Mouse (Mus musculus) CH12.LX (cell line): ENCODE data around the gene Pls3. TPM values are rescaled to one million over a fixed set of nuclear protein-coding genes. Genes with fewer than 3 reads are reported as not detected.

ENCODE experiments used
- DNase-seq: peaks from one replicate; pipeline ENCODE4 v3.0.0-alpha.2; 2013; ENCODE audit errors: extremely low read depth
- H3K27ac ChIP-seq: 2 replicates; pipeline ENCODE4 v1.5.1; 2012; ENCODE audit warnings: low read depth, mild to moderate bottlenecking, control low read depth, moderate library complexity; ENCODE audit not compliant: insufficient read depth
- H3K27me3 ChIP-seq: replicated peaks from 2 replicates; pipeline ENCODE3; 2012; ENCODE audit warnings: inconsistent platforms
- H3K36me3 ChIP-seq, 2 experiments: replicated peaks in 1 of 2; 2 replicates each; pipeline versions ENCODE3 to v1.6.1; 2012; ENCODE audit warnings: inconsistent platforms in 1 of 2, low read length in 1 of 2, mild to moderate bottlenecking in 1 of 2, mixed read lengths in 1 of 2, moderate library complexity in 1 of 2; ENCODE audit not compliant: control insufficient read depth in 1 of 2, insufficient read depth in 1 of 2
- H3K4me1 ChIP-seq, 2 experiments: 2 replicates each; pipeline ENCODE4 v1.6.1; 2012; ENCODE audit warnings: inconsistent platforms in 1 of 2, moderate library complexity in 1 of 2; ENCODE audit not compliant: insufficient read depth in 2 of 2, control insufficient read depth in 1 of 2
- H3K4me2 ChIP-seq: 2 replicates; pipeline ENCODE4 v1.6.1; 2012; ENCODE audit warnings: low read depth, mild to moderate bottlenecking, control low read depth; ENCODE audit not compliant: poor library complexity, insufficient read depth, severe bottlenecking
- H3K4me3 ChIP-seq, 3 experiments: fragments of 150-350 bp in 1 of 3; sonication (generic) in 1 of 3; replicated peaks in 1 of 3; 2 replicates each; pipeline versions ENCODE3 to v1.5.1; 2011 to 2012; ENCODE audit warnings: low read depth in 2 of 3, low read length in 2 of 3, mild to moderate bottlenecking in 2 of 3, moderate library complexity in 2 of 3, control low read depth in 1 of 3, improper control_type of control experiment in 1 of 3, inconsistent platforms in 1 of 3, mixed read lengths in 1 of 3; ENCODE audit not compliant: poor library complexity in 1 of 3
- H3K79me2 ChIP-seq: replicated peaks from 2 replicates; pipeline ENCODE4 v1.6.1; 2012; ENCODE audit warnings: mild to moderate bottlenecking, moderate library complexity; ENCODE audit not compliant: control insufficient read depth, poor library complexity, insufficient read depth, severe bottlenecking; ENCODE audit errors: extremely low read depth
- H3K9ac ChIP-seq: 2 replicates; pipeline ENCODE4 v1.6.1; 2012; ENCODE audit warnings: low read depth, mild to moderate bottlenecking, control low read depth, moderate library complexity; ENCODE audit not compliant: insufficient read depth
- H3K9me3 ChIP-seq: replicated peaks from 2 replicates; pipeline ENCODE3; 2012; ENCODE audit warnings: low read length, inconsistent platforms, mixed read lengths
- BHLHE40 ChIP-seq: IDR thresholded peaks from 2 replicates; pipeline ENCODE4 v1.6.1; 2011; ENCODE audit warnings: mild to moderate bottlenecking, low read depth, low read length, improper control_type of control experiment
- CHD2 ChIP-seq: IDR thresholded peaks from 2 replicates; pipeline ENCODE4 v1.6.1; 2011; ENCODE audit warnings: low read length, improper control_type of control experiment
- CTCF ChIP-seq, 2 experiments: IDR thresholded peaks in 1 of 2; conservative IDR thresholded peaks in 1 of 2; 2 replicates each; pipeline ENCODE4 v1.5.1; 2011 to 2012; ENCODE audit warnings: low read depth in 2 of 2, low read length in 2 of 2, improper control_type of control experiment in 1 of 2, inconsistent platforms in 1 of 2, mild to moderate bottlenecking in 1 of 2, moderate library complexity in 1 of 2
- MAX ChIP-seq: IDR thresholded peaks from 2 replicates; pipeline ENCODE4 v1.6.1; 2011; ENCODE audit warnings: low read length, improper control_type of control experiment
- MEF2A ChIP-seq: IDR thresholded peaks from 2 replicates; pipeline ENCODE4 v1.6.1; 2014; ENCODE audit warnings: low read depth, mild to moderate bottlenecking, inconsistent platforms, low read length, improper control_type of control experiment, borderline replicate concordance
- PAX5 ChIP-seq: IDR thresholded peaks from 2 replicates; pipeline ENCODE4 v1.6.1; 2012; ENCODE audit warnings: low read length, inconsistent platforms, mixed read lengths
- POLR2AphosphoS2 ChIP-seq: IDR thresholded peaks from 2 replicates; pipeline ENCODE4 v1.6.1; 2011; ENCODE audit warnings: low read depth, low read length, improper control_type of control experiment
- RAD21 ChIP-seq: IDR thresholded peaks from 2 replicates; pipeline ENCODE4 v1.6.1; 2011; ENCODE audit warnings: low read depth, mild to moderate bottlenecking, low read length, improper control_type of control experiment, moderate library complexity
- SIN3A ChIP-seq: IDR thresholded peaks from 2 replicates; pipeline ENCODE4 v1.6.1; 2012; ENCODE audit warnings: low read length, improper control_type of control experiment, inconsistent platforms
- UBTF ChIP-seq: IDR thresholded peaks from 2 replicates; pipeline ENCODE4 v1.6.1; 2012; ENCODE audit warnings: low read depth, mild to moderate bottlenecking, inconsistent platforms, low read length, improper control_type of control experiment, moderate library complexity
- USF1 ChIP-seq: IDR thresholded peaks from 2 replicates; pipeline ENCODE4 v1.6.1; 2014; ENCODE audit warnings: low read depth, mild to moderate bottlenecking, inconsistent platforms, low read length, improper control_type of control experiment
- ZC3H11A ChIP-seq: IDR thresholded peaks from 2 replicates; pipeline ENCODE4 v1.6.1; 2012; ENCODE audit warnings: low read depth, mild to moderate bottlenecking, inconsistent platforms, low read length, improper control_type of control experiment
- ZNF384 ChIP-seq: IDR thresholded peaks from 2 replicates; pipeline ENCODE4 v1.6.1; 2012; ENCODE audit warnings: low read depth, low read length, improper control_type of control experiment, inconsistent platforms
- dilution Hi-C: fragments of 300-500 bp; cut with MboI; formaldehyde crosslinking; loops from 2 replicates; pipeline ENCODE4 v1.14.3; 2020; ENCODE audit warnings: low sequenced_read_pairs; ENCODE audit not compliant: extremely low pct_unique_long_range_greater_than_20kb, extremely low pct_ligation_motif_present
- in situ Hi-C: fragments of 300-500 bp; cut with MboI; formaldehyde crosslinking; loops from 3 replicates; pipeline ENCODE4 v1.14.3; 2019; ENCODE audit warnings: low sequenced_read_pairs, low pct_ligation_motif_present, low pct_unique_long_range_greater_than_20kb, mixed read lengths
- polyA plus RNA-seq: library from polyadenylated mRNA; unstranded; fragments of >175 nt; gene quantifications from 2 replicates; pipeline ENCODE4 v1.2.1, GENCODE M21; 2012; ENCODE audit warnings: low read depth; ENCODE audit not compliant: insufficient read length
- total RNA-seq, 2 experiments: library from RNA; depleted of rRNA; stranded (reverse); fragments of 300-350 nt in 1 of 2; fragments of >200 nt in 1 of 2; gene quantifications; 2 replicates each; pipeline ENCODE4 v1.2.3; 2012 to 2014

Gene Pls3
- total and polyA plus RNA-seq, 3 experiments: not detected

GRCm38 (mm10) chrX:75829867-75830255 lies 45.1 kb downstream of the Pls3 start:
- H3K4me1 ChIP-seq: no peaks in the 10 kb centered on the region
- H3K36me3 ChIP-seq: no peaks in the 10 kb centered on the region
- no peak overlapping the region for H3K4me2 ChIP-seq
- H3K79me2 ChIP-seq: no peaks in the 10 kb centered on the region
- no peak overlapping the region for H3K27ac ChIP-seq
- no peaks in the 10 kb centered on the region for H3K27me3 ChIP-seq
- in situ Hi-C loops: no loop called here
- peaks cover 4% of the 10 kb centered on the region for H3K9me3 ChIP-seq
- H3K4me3 ChIP-seq: no peak overlapping the region
- TF ChIP-seq PAX5 (no peak), BHLHE40 (no peak), MAX (no peak), UBTF (no peak)
- DNase-seq: no peak
- dilution Hi-C loops: no loop called here
- H3K9ac ChIP-seq: no peak overlapping the region

- Histone ChIP-seq H3K9ac (no peak overlapping the region), H3K4me3 (no peak overlapping the region), H3K36me3 (no peaks in the 10 kb centered on the region), H3K27ac (no peak overlapping the region), H3K9me3 (peaks cover 2% of the 10 kb centered on the region), H3K4me2 (no peak overlapping the region), H3K79me2 (no peaks in the 10 kb centered on the region), H3K4me1 (no peaks in the 10 kb centered on the region), H3K27me3 (no peaks in the 10 kb centered on the region)
- in situ Hi-C loops: no loop called here
- DNase-seq: no peak
- no peak for TF ChIP-seq PAX5
- TF ChIP-seq ZC3H11A: no peak
- TF ChIP-seq USF1: no peak
- TF ChIP-seq UBTF: no peak
- dilution Hi-C loops: no loop called here
These were observed 45.6 kb downstream of the Pls3 start for GRCm38 (mm10) chrX:75829240-75829866.

- in situ Hi-C loops (no loop called here), dilution Hi-C loops (no loop called here)
- H3K79me2 ChIP-seq: no peaks in the 10 kb centered on the region
- H3K27me3 ChIP-seq: no peaks in the 10 kb centered on the region
- H3K27ac ChIP-seq: no peak overlapping the region
- no peaks in the 10 kb centered on the region for H3K36me3 ChIP-seq
- no peak overlapping the region for H3K4me3 ChIP-seq
- no peak overlapping the region for H3K9ac ChIP-seq
- no peaks in the 10 kb centered on the region for H3K4me1 ChIP-seq
- no peak for DNase-seq
- TF ChIP-seq SIN3A: no peak
- no peak for TF ChIP-seq ZNF384
- no peak for TF ChIP-seq MEF2A
- TF ChIP-seq CHD2: no peak
- TF ChIP-seq POLR2AphosphoS2: no peak
- no peak for TF ChIP-seq RAD21
- no peak for TF ChIP-seq CTCF (conservative IDR thresholded peaks at IDR 0.05 in 1 of 2, IDR thresholded peaks at IDR 0.05 in 1 of 2; ENCODE audit: low read depth in 2 of 2, low read length in 2 of 2)
- no peak overlapping the region for H3K4me2 ChIP-seq
- no peaks in the 10 kb centered on the region for H3K9me3 ChIP-seq
These were observed 56.2 kb downstream of the Pls3 start for GRCm38 (mm10) chrX:75818647-75819271.
